Mouse (Mus musculus) adrenal gland, adult 18-20 months (tissue): ENCODE data around the gene Nf2. TPM values are rescaled to one million over a fixed set of nuclear protein-coding genes. Genes with fewer than 3 reads are reported as not detected.
"Not testable (repeated sequence)": the region's sequence is repeated elsewhere in the genome, so short reads cannot be mapped to it uniquely, and the experiment has no call there.

Source experiments
- DNase-seq, 2 experiments: peaks; one replicate each; pipeline ENCODE4 v3.0.0; 2021 to 2022; ENCODE audit warnings: low spot score in 2 of 2
- total RNA-seq, 2 experiments: library from RNA; stranded (reverse); gene quantifications; 1 replicate in 1 of 2; 2 replicates in 1 of 2; pipeline ENCODE4 v1.2.3; 2021

Gene Nf2
- total RNA-seq, 2 experiments from 2014 or later: 63.4 to 136 TPM

- DNase-seq: no peak
These were observed 8.3 kb downstream of the Nf2 start for GRCm38 (mm10) chr11:4840942-4841526.

GRCm38 (mm10) chr11:4838235-4838634 lies 11.1 kb downstream of the Nf2 start:
- DNase-seq: no peak

- no peak for DNase-seq
These were observed 12.0 kb downstream of the Nf2 start for GRCm38 (mm10) chr11:4837342-4837741.

- DNase-seq: peak; percentile 38 to 44
These were observed 12.6 kb downstream of the Nf2 start for GRCm38 (mm10) chr11:4836755-4837154.

- DNase-seq: peak; percentile 28 to 53
These were observed 13.9 kb downstream of the Nf2 start for GRCm38 (mm10) chr11:4835436-4835835.

GRCm38 (mm10) chr11:4833295-4833939 lies 15.9 kb downstream of the Nf2 start:
- no peak for DNase-seq

- DNase-seq: no peak
These were observed 18.3 kb downstream of the Nf2 start for GRCm38 (mm10) chr11:4831066-4831465.

GRCm38 (mm10) chr11:4827916-4828315 lies 21.4 kb downstream of the Nf2 start:
- no peak for DNase-seq

GRCm38 (mm10) chr11:4827340-4827739 lies 22.0 kb downstream of the Nf2 start:
- no peak for DNase-seq

GRCm38 (mm10) chr11:4826152-4826778 lies 23.1 kb downstream of the Nf2 start:
- DNase-seq: no peak

GRCm38 (mm10) chr11:4823655-4824312 lies 25.6 kb downstream of the Nf2 start:
- DNase-seq: no peak

- DNase-seq: not testable (repeated sequence)
These were observed 26.9 kb downstream of the Nf2 start for GRCm38 (mm10) chr11:4822446-4822842.

GRCm38 (mm10) chr11:4821492-4822445 lies 27.6 kb downstream of the Nf2 start:
- DNase-seq: no peak

GRCm38 (mm10) chr11:4814507-4815450 lies 34.6 kb downstream of the Nf2 start:
- DNase-seq: no peak

- DNase-seq: no peak
These were observed 41.0 kb downstream of the Nf2 start for GRCm38 (mm10) chr11:4808311-4808710.

GRCm38 (mm10) chr11:4806031-4806715 lies 43.2 kb downstream of the Nf2 start:
- no peak for DNase-seq

- no peak for DNase-seq
These were observed 44.3 kb downstream of the Nf2 start for GRCm38 (mm10) chr11:4804921-4805562.

- DNase-seq: no peak
These were observed 45.4 kb downstream of the Nf2 start for GRCm38 (mm10) chr11:4803951-4804350.

- DNase-seq: no peak
These were observed 45.9 kb downstream of the Nf2 start for GRCm38 (mm10) chr11:4803426-4803825.
